ENCODE assay signal across 9 mouse cellular contexts in the genomic region with DNA sequence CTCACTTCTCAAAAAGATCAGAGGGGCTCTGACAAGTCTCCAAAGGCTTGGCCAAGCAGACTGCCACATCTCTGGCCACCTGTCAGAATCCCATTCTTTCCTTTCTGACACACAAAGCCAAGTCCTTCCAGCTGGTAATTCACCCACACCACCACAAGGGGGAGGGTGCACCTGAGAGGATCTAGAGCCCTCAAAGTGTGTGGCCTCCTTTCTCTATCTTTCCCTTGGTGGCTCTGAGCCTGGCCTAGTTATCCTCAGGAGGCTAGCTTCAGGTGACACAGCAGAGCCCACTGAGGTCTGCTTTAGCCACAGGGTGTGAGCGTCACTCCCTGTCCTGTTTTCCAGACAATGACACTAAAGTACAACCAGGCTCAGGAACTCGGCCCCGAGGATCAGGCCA. TPM values are rescaled to one million over a fixed set of nuclear protein-coding genes. Genes with fewer than 3 reads are reported as not detected.
DNase-seq lines count a peak whose midpoint lies in the region; ATAC-seq and TF ChIP-seq lines count a peak whose summit lies in the region.
"Had no signal": no experiment of that assay in that cellular context is flagged by ENCODE, and none has a peak within 500 bp of the region (broad histone marks: within the 10 kb centered on the region; RNA-seq: fewer than 3 reads in every experiment).

No protein-coding gene starts in this region.

- no peak for TF ChIP-seq POLR2A in embryonic fibroblast, embryonic 13.5 days (IDR thresholded peaks at IDR 0.05; ENCODE audit: low read depth, low read length)

- no peak for ATAC-seq in forebrain, embryonic 15.5 days (replicated peaks)
- ATAC-seq in intestine, postnatal 0 days, result peak; percentile 29; the same call in 1 of the 2 replicates

- 90% methylated on average over 3 of the region's 3 CpGs for WGBS in forebrain, embryonic 10.5 days
- 89% methylated on average over 3 of the region's 3 CpGs for WGBS in forebrain, embryonic 15.5 days
- WGBS in intestine, postnatal 0 days, result 49% methylated on average over 3 of the region's 3 CpGs

- H3K4me3 ChIP-seq in forebrain, embryonic 10.5 days, result no peak overlapping the region
- no peak overlapping the region for H3K4me3 ChIP-seq in forebrain, embryonic 15.5 days
- no peak overlapping the region for H3K4me3 ChIP-seq in embryonic fibroblast, embryonic 13.5 days (ENCODE audit: insufficient read depth, low read length)
- no peak overlapping the region for H3K4me3 ChIP-seq in intestine, postnatal 0 days (ENCODE audit: low read depth, low read length)

- peak; percentile 55; the same call in 1 of the 2 replicates for TF ChIP-seq CTCF in embryonic fibroblast, embryonic 13.5 days (IDR thresholded peaks at IDR 0.05; ENCODE audit: borderline replicate concordance, insufficient read depth, low read length)
- peak; percentile 81 for TF ChIP-seq CTCF in intestine, postnatal 0 days (IDR thresholded peaks at IDR 0.05; ENCODE audit: low read depth)

- no peak overlapping the region for H3K9ac ChIP-seq in forebrain, embryonic 15.5 days (replicated peaks)
- no peak overlapping the region for H3K9ac ChIP-seq in intestine, postnatal 0 days (ENCODE audit: low read depth, low read length)

- H3K9me3 ChIP-seq in forebrain, embryonic 10.5 days, result no peaks in the 10 kb centered on the region
- H3K9me3 ChIP-seq in forebrain, embryonic 15.5 days, result no peaks in the 10 kb centered on the region
- no peaks in the 10 kb centered on the region for H3K9me3 ChIP-seq in intestine, postnatal 0 days (ENCODE audit: control insufficient read depth)

- H3K27me3 ChIP-seq in forebrain, embryonic 10.5 days (ENCODE audit: poor library complexity, severe bottlenecking), result no peaks in the 10 kb centered on the region
- no peaks in the 10 kb centered on the region for H3K27me3 ChIP-seq in forebrain, embryonic 15.5 days
- H3K27me3 ChIP-seq in intestine, postnatal 0 days (replicated peaks; ENCODE audit: control insufficient read depth, insufficient read depth, low read length), result no peaks in the 10 kb centered on the region

- peaks cover 11% of the 10 kb centered on the region for H3K4me1 ChIP-seq in forebrain, embryonic 10.5 days
- no peaks in the 10 kb centered on the region for H3K4me1 ChIP-seq in forebrain, embryonic 15.5 days
- H3K4me1 ChIP-seq in embryonic fibroblast, embryonic 13.5 days (ENCODE audit: control insufficient read depth, insufficient read depth, low read length), result peaks cover 4% of the 10 kb centered on the region; the same call in 1 of the 2 replicates
- no peaks in the 10 kb centered on the region for H3K4me1 ChIP-seq in intestine, postnatal 0 days (replicated peaks; ENCODE audit: control insufficient read depth, insufficient read depth, low read length)

- peaks cover 90% of the 10 kb centered on the region for H3K36me3 ChIP-seq in forebrain, embryonic 10.5 days (replicated peaks)
- H3K36me3 ChIP-seq in forebrain, embryonic 15.5 days, result peaks cover 48% of the 10 kb centered on the region
- peaks cover 73% of the 10 kb centered on the region for H3K36me3 ChIP-seq in intestine, postnatal 0 days (ENCODE audit: control insufficient read depth, insufficient read depth)

- no peak overlapping the region for H3K4me2 ChIP-seq in forebrain, embryonic 15.5 days (replicated peaks)
- H3K4me2 ChIP-seq in intestine, postnatal 0 days (replicated peaks; ENCODE audit: low read depth), result no peak overlapping the region

- H3K27ac ChIP-seq in forebrain, embryonic 10.5 days, result no peak overlapping the region
- no peak overlapping the region for H3K27ac ChIP-seq in forebrain, embryonic 15.5 days (replicated peaks)
- H3K27ac ChIP-seq in embryonic fibroblast, embryonic 13.5 days (ENCODE audit: insufficient read depth, low read length), result no peak overlapping the region
- no peak overlapping the region for H3K27ac ChIP-seq in intestine, postnatal 0 days (ENCODE audit: low read depth, low read length)

- DNase-seq in forebrain, embryonic 10.5 days (ENCODE audit: extremely low spot score, low spot score), result peak; percentile 44
- DNase-seq in 416B (ENCODE audit: low read depth), result peak; percentile 56
- DNase-seq in adrenal gland, postnatal 36 days, result peak; percentile 65 to 77
- DNase-seq in lung, postnatal 14 days, result peak; percentile 63
- peak; percentile 38 to 62 for DNase-seq in spleen, postnatal 14 days (ENCODE audit: low spot score in 2 of 2)

RNA-seq across cellular contexts. Expression of a gene that starts 7.6 kb away (rescaled TPM):
- 10.4 and 11.0 TPM in 2 replicates for polyA plus RNA-seq in forebrain, embryonic 10.5 days (2016; fragmentation: Nextera tagmentation; extraction: Ambion mirVana)
- 24.6 and 29.8 TPM in 2 replicates for polyA plus RNA-seq in forebrain, embryonic 15.5 days (2015; fragmentation: Nextera tagmentation; extraction: Ambion mirVana)
- 10 to 100 TPM; 29.2 to 35.3 TPM for total RNA-seq in adrenal gland, postnatal 36 days (2021)
- polyA plus RNA-seq in embryonic fibroblast, embryonic 13.5 days (2011; ENCODE audit: insufficient read length, low read depth, missing spikeins), result 14.4 and 18.2 TPM in 2 replicates
- polyA plus RNA-seq in intestine, postnatal 0 days (2015; fragmentation: Nextera tagmentation; extraction: Ambion mirVana), result 12.5 and 13.0 TPM in 2 replicates

RNA-seq across cellular contexts. Expression of a gene that starts 11.4 kb away (rescaled TPM):
- polyA plus RNA-seq in forebrain, embryonic 10.5 days (2016; fragmentation: Nextera tagmentation; extraction: Ambion mirVana), result 15.3 and 16.3 TPM in 2 replicates
- 17.1 and 17.2 TPM in 2 replicates for polyA plus RNA-seq in forebrain, embryonic 15.5 days (2015; fragmentation: Nextera tagmentation; extraction: Ambion mirVana)
- total RNA-seq in adrenal gland, postnatal 36 days (2021), result 10 to 100 TPM; 31.5 to 33.6 TPM
- 12.1 and 13.5 TPM in 2 replicates for polyA plus RNA-seq in embryonic fibroblast, embryonic 13.5 days (2011; ENCODE audit: insufficient read length, low read depth, missing spikeins)
- 52.5 and 54.4 TPM in 2 replicates for polyA plus RNA-seq in intestine, postnatal 0 days (2015; fragmentation: Nextera tagmentation; extraction: Ambion mirVana)

RNA-seq across cellular contexts. Expression of a gene that starts 11.7 kb away (rescaled TPM):
- 8.6 and 9.2 TPM in 2 replicates for polyA plus RNA-seq in forebrain, embryonic 10.5 days (2016; fragmentation: Nextera tagmentation; extraction: Ambion mirVana)
- polyA plus RNA-seq in forebrain, embryonic 15.5 days (2015; fragmentation: Nextera tagmentation; extraction: Ambion mirVana), result 13.9 and 14.5 TPM in 2 replicates
- total RNA-seq in adrenal gland, postnatal 36 days (2021), result 1 to 10 TPM; 4.0 to 4.7 TPM
- 3.7 and 4.1 TPM in 2 replicates for polyA plus RNA-seq in embryonic fibroblast, embryonic 13.5 days (2011; ENCODE audit: insufficient read length, low read depth, missing spikeins)
- 3.7 and 4.2 TPM in 2 replicates for polyA plus RNA-seq in intestine, postnatal 0 days (2015; fragmentation: Nextera tagmentation; extraction: Ambion mirVana)

RNA-seq across cellular contexts. Expression of a gene that starts 13.5 kb away (rescaled TPM):
- polyA plus RNA-seq in forebrain, embryonic 10.5 days (2016; fragmentation: Nextera tagmentation; extraction: Ambion mirVana), result not detected in 2 replicates
- 0.45 and 0.60 TPM in 2 replicates for polyA plus RNA-seq in forebrain, embryonic 15.5 days (2015; fragmentation: Nextera tagmentation; extraction: Ambion mirVana)
- total RNA-seq in adrenal gland, postnatal 36 days (2021), result under 1 TPM in 1 of 2 experiments, not detected in 1; 0.53 TPM
- not detected in 2 replicates for polyA plus RNA-seq in embryonic fibroblast, embryonic 13.5 days (2011; ENCODE audit: insufficient read length, low read depth, missing spikeins)
- 0.51 and 0.73 TPM in 2 replicates for polyA plus RNA-seq in intestine, postnatal 0 days (2015; fragmentation: Nextera tagmentation; extraction: Ambion mirVana)
- total RNA-seq: layer of hippocampus, postnatal 25 days had no signal

RNA-seq across cellular contexts. Expression of a gene that starts 23.5 kb away (rescaled TPM):
- 638 and 648 TPM in 2 replicates for polyA plus RNA-seq in forebrain, embryonic 10.5 days (2016; fragmentation: Nextera tagmentation; extraction: Ambion mirVana)
- 199 and 232 TPM in 2 replicates for polyA plus RNA-seq in forebrain, embryonic 15.5 days (2015; fragmentation: Nextera tagmentation; extraction: Ambion mirVana)
- total RNA-seq in adrenal gland, postnatal 36 days (2021), result 10 to 100 TPM in 1 of 2 experiments, 1 to 10 TPM in 1; 7.0 to 10.4 TPM
- 101 and 146 TPM in 2 replicates for polyA plus RNA-seq in embryonic fibroblast, embryonic 13.5 days (2011; ENCODE audit: insufficient read length, low read depth, missing spikeins)
- 118 and 121 TPM in 2 replicates for polyA plus RNA-seq in intestine, postnatal 0 days (2015; fragmentation: Nextera tagmentation; extraction: Ambion mirVana)
